ENCODE assay signal across 10 mouse cellular contexts in the genomic region with DNA sequence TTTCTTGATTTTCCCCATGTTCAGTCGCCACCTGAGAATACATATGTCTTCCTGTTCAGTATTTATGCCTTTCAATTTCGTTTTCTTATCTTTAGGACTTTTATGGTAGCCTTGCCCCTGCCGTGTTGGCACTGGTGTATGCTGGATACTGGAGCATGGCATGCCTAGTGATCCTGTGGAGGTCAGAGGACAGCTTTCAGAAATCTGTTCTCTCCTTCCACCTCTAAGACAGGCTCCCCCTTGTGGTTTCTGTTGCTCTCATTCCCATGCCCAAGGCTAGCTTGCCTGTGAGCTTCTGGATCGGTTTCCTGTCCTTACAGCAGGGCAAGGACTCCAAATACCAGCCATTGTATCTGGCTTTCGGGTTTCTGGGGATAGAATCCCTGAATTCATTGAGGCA. TPM values are rescaled to one million over a fixed set of nuclear protein-coding genes. Genes with fewer than 3 reads are reported as not detected.
A peak's percentile ranks its signal among the peaks of the same experiment; 100 is the strongest.
DNase-seq lines count a peak whose midpoint lies in the region; ATAC-seq lines count a peak whose summit lies in the region.
"Had no signal": no experiment of that assay in that cellular context is flagged by ENCODE, and none has a peak within 500 bp of the region (broad histone marks: within the 10 kb centered on the region; RNA-seq: fewer than 3 reads in every experiment).

No protein-coding gene starts in this region.

- intact Hi-C loops in gastrocnemius, postnatal 36 days (cut with DNase I), result no loop called here

- no peaks in the 10 kb centered on the region for H3K36me3 ChIP-seq in limb, embryonic 11.5 days (ENCODE audit: control insufficient read depth, insufficient read depth, low read length)
- no peaks in the 10 kb centered on the region for H3K36me3 ChIP-seq in limb, embryonic 10.5 days
- H3K36me3 ChIP-seq in embryonic facial prominence, embryonic 11.5 days (replicated peaks; ENCODE audit: control insufficient read depth, insufficient read depth, low read depth, low read length), result no peaks in the 10 kb centered on the region
- H3K36me3 ChIP-seq in forebrain, embryonic 13.5 days (ENCODE audit: poor library complexity, severe bottlenecking), result peaks cover 10% of the 10 kb centered on the region; the same call in 1 of the 2 replicates
- H3K36me3 ChIP-seq: liver, embryonic 15.5 days had no signal

- ATAC-seq in limb, embryonic 11.5 days (ENCODE audit: insufficient number of reproducible peaks, low FRiP score, low TSS enrichment, low read depth), result no peak
- no peak for ATAC-seq in embryonic facial prominence, embryonic 11.5 days (replicated peaks; ENCODE audit: insufficient number of reproducible peaks, low FRiP score, low TSS enrichment, low read depth)
- ATAC-seq in megakaryocyte, adult 5-6 weeks (ENCODE audit: poor library complexity, severe bottlenecking), result 0 out of 2 replicates have a peak, but pooled peaks have one; percentile 45
- ATAC-seq in forebrain, embryonic 13.5 days, result no peak

- H3K27me3 ChIP-seq in limb, embryonic 11.5 days (ENCODE audit: control insufficient read depth, insufficient read depth, low read length), result no peaks in the 10 kb centered on the region
- H3K27me3 ChIP-seq in limb, embryonic 10.5 days (ENCODE audit: low read depth, poor library complexity, severe bottlenecking), result no peaks in the 10 kb centered on the region
- H3K27me3 ChIP-seq in embryonic facial prominence, embryonic 11.5 days (ENCODE audit: control insufficient read depth, insufficient read depth, low read length), result no peaks in the 10 kb centered on the region
- no peaks in the 10 kb centered on the region for H3K27me3 ChIP-seq in forebrain, embryonic 13.5 days
- H3K27me3 ChIP-seq: stomach, embryonic 15.5 days had no signal

- WGBS in limb, embryonic 11.5 days, result 37% methylated on average over 5 of the region's 5 CpGs
- WGBS in limb, embryonic 10.5 days, result 42% methylated on average over 5 of the region's 5 CpGs
- WGBS in embryonic facial prominence, embryonic 11.5 days, result 38% methylated on average over 5 of the region's 5 CpGs
- WGBS in forebrain, embryonic 13.5 days, result 38% methylated on average over 5 of the region's 5 CpGs

- no peak overlapping the region for H3K9ac ChIP-seq in limb, embryonic 11.5 days (ENCODE audit: low read length)
- H3K9ac ChIP-seq in embryonic facial prominence, embryonic 11.5 days (replicated peaks; ENCODE audit: low read length), result no peak overlapping the region
- no peak overlapping the region for H3K9ac ChIP-seq in forebrain, embryonic 13.5 days
- H3K9ac ChIP-seq: liver, embryonic 15.5 days; stomach, embryonic 15.5 days had no signal

- no peaks in the 10 kb centered on the region for H3K4me1 ChIP-seq in limb, embryonic 11.5 days (ENCODE audit: control insufficient read depth, insufficient read depth, low read length)
- peaks cover 8% of the 10 kb centered on the region; the same call in 1 of the 2 replicates for H3K4me1 ChIP-seq in limb, embryonic 10.5 days
- H3K4me1 ChIP-seq in embryonic facial prominence, embryonic 11.5 days (ENCODE audit: control insufficient read depth, insufficient read depth, low read length), result no peaks in the 10 kb centered on the region
- no peaks in the 10 kb centered on the region for H3K4me1 ChIP-seq in forebrain, embryonic 13.5 days
- H3K4me1 ChIP-seq: liver, embryonic 15.5 days; stomach, embryonic 15.5 days had no signal

- H3K4me3 ChIP-seq in limb, embryonic 11.5 days (ENCODE audit: low read depth, low read length), result no peak overlapping the region
- H3K4me3 ChIP-seq in limb, embryonic 10.5 days, result no peak overlapping the region
- H3K4me3 ChIP-seq in embryonic facial prominence, embryonic 11.5 days (ENCODE audit: low read depth, low read length), result no peak overlapping the region
- no peak overlapping the region for H3K4me3 ChIP-seq in forebrain, embryonic 13.5 days
- H3K4me3 ChIP-seq: liver, embryonic 15.5 days; stomach, embryonic 15.5 days had no signal

- no peak overlapping the region for H3K27ac ChIP-seq in limb, embryonic 11.5 days (replicated peaks; ENCODE audit: low read depth, low read length)
- H3K27ac ChIP-seq in limb, embryonic 10.5 days, result no peak overlapping the region
- H3K27ac ChIP-seq in embryonic facial prominence, embryonic 11.5 days (replicated peaks; ENCODE audit: low read depth, low read length), result no peak overlapping the region
- H3K27ac ChIP-seq in forebrain, embryonic 13.5 days, result no peak overlapping the region
- H3K27ac ChIP-seq: liver, embryonic 15.5 days; stomach, embryonic 15.5 days had no signal

- peak; percentile 52 for DNase-seq in limb, embryonic 11.5 days (ENCODE audit: low spot score)
- no peak for DNase-seq in limb, embryonic 10.5 days (ENCODE audit: low spot score)
- peak; percentile 74 for DNase-seq in ZHBTc4 (ENCODE audit: low read depth, low spot score)
- peak; percentile 70 for DNase-seq in embryonic facial prominence, embryonic 11.5 days (ENCODE audit: low spot score)
- no peak for DNase-seq in gastrocnemius, postnatal 36 days
- no peak for DNase-seq in T-cell, adult 2 months (ENCODE audit: low spot score)

- no peak overlapping the region for H3K4me2 ChIP-seq in limb, embryonic 11.5 days (ENCODE audit: low read depth, severe bottlenecking)
- H3K4me2 ChIP-seq in embryonic facial prominence, embryonic 11.5 days (ENCODE audit: low read depth, low read length), result no peak overlapping the region
- no peak overlapping the region for H3K4me2 ChIP-seq in forebrain, embryonic 13.5 days
- H3K4me2 ChIP-seq: liver, embryonic 15.5 days; stomach, embryonic 15.5 days had no signal

- no peaks in the 10 kb centered on the region for H3K9me3 ChIP-seq in limb, embryonic 11.5 days (ENCODE audit: control insufficient read depth, low read length)
- H3K9me3 ChIP-seq in limb, embryonic 10.5 days (replicated peaks), result no peaks in the 10 kb centered on the region
- H3K9me3 ChIP-seq in embryonic facial prominence, embryonic 11.5 days (replicated peaks; ENCODE audit: control insufficient read depth, low read length), result no peaks in the 10 kb centered on the region
- H3K9me3 ChIP-seq in forebrain, embryonic 13.5 days (replicated peaks), result no peaks in the 10 kb centered on the region
- H3K9me3 ChIP-seq: liver, embryonic 15.5 days; stomach, embryonic 15.5 days had no signal

RNA-seq across cellular contexts. Expression of gene Tfdp1, which starts 12.0 kb away (rescaled TPM):
- 196 and 199 TPM in 2 replicates for polyA plus RNA-seq in limb, embryonic 11.5 days (2014; fragmentation: Nextera tagmentation; extraction: Ambion mirVana)
- polyA plus RNA-seq in limb, embryonic 10.5 days (2016; fragmentation: Nextera tagmentation; extraction: Ambion mirVana), result 183 and 197 TPM in 2 replicates
- polyA plus RNA-seq in embryonic facial prominence, embryonic 11.5 days (2014; fragmentation: Nextera tagmentation; extraction: Ambion mirVana), result 207 and 237 TPM in 2 replicates
- total RNA-seq in megakaryocyte, adult 5-6 weeks (2015), result 136 and 146 TPM in 2 replicates
- 103 and 105 TPM in 2 replicates for total RNA-seq in megakaryocyte, adult 5-6 weeks (2017)
- 10 to 100 TPM; 47.3 to 55.3 TPM for total RNA-seq in gastrocnemius, postnatal 36 days (2021)
- polyA plus RNA-seq in forebrain, embryonic 13.5 days (2015; fragmentation: Nextera tagmentation; extraction: Ambion mirVana), result 167 and 170 TPM in 2 replicates

RNA-seq across cellular contexts. Expression of gene Tmco3, which starts 38.6 kb away (rescaled TPM):
- polyA plus RNA-seq in limb, embryonic 11.5 days (2014; fragmentation: Nextera tagmentation; extraction: Ambion mirVana), result 35.9 and 38.6 TPM in 2 replicates
- 32.1 and 37.5 TPM in 2 replicates for polyA plus RNA-seq in limb, embryonic 10.5 days (2016; fragmentation: Nextera tagmentation; extraction: Ambion mirVana)
- 31.3 and 36.8 TPM in 2 replicates for polyA plus RNA-seq in embryonic facial prominence, embryonic 11.5 days (2014; fragmentation: Nextera tagmentation; extraction: Ambion mirVana)
- total RNA-seq in megakaryocyte, adult 5-6 weeks (2015), result 11.2 and 16.0 TPM in 2 replicates
- 8.2 and 8.9 TPM in 2 replicates for total RNA-seq in megakaryocyte, adult 5-6 weeks (2017)
- 10 to 100 TPM; 12.0 to 12.7 TPM for total RNA-seq in gastrocnemius, postnatal 36 days (2021)
- 40.3 and 40.4 TPM in 2 replicates for polyA plus RNA-seq in forebrain, embryonic 13.5 days (2015; fragmentation: Nextera tagmentation; extraction: Ambion mirVana)

RNA-seq across cellular contexts. Expression of gene Dcun1d2, which starts 38.7 kb away (rescaled TPM):
- 26.9 and 28.7 TPM in 2 replicates for polyA plus RNA-seq in limb, embryonic 11.5 days (2014; fragmentation: Nextera tagmentation; extraction: Ambion mirVana)
- polyA plus RNA-seq in limb, embryonic 10.5 days (2016; fragmentation: Nextera tagmentation; extraction: Ambion mirVana), result 19.9 and 23.3 TPM in 2 replicates
- 29.3 and 31.7 TPM in 2 replicates for polyA plus RNA-seq in embryonic facial prominence, embryonic 11.5 days (2014; fragmentation: Nextera tagmentation; extraction: Ambion mirVana)
- total RNA-seq in megakaryocyte, adult 5-6 weeks (2015), result 10.6 and 10.8 TPM in 2 replicates
- total RNA-seq in megakaryocyte, adult 5-6 weeks (2017), result 14.6 and 19.7 TPM in 2 replicates
- 10 to 100 TPM; 72.0 to 72.2 TPM for total RNA-seq in gastrocnemius, postnatal 36 days (2021)
- 31.6 and 35.1 TPM in 2 replicates for polyA plus RNA-seq in forebrain, embryonic 13.5 days (2015; fragmentation: Nextera tagmentation; extraction: Ambion mirVana)

Comparison
In these comparisons a context has a peak if more than half of its experiments do, and no peak if none do; other contexts are left out.
1. DNase-seq: peak in limb, embryonic 11.5 days (single experiment), ZHBTc4 (single experiment) and embryonic facial prominence, embryonic 11.5 days (single experiment); none in limb, embryonic 10.5 days (single experiment), gastrocnemius, postnatal 36 days (0 of 2) and T-cell, adult 2 months (single experiment).